Mouse (Mus musculus) C2C12 (cell line): Measurements from ENCODE around the gene Trim29.

Experiments used
- CEBPB ChIP-seq: IDR thresholded peaks from one replicate; pipeline ENCODE4 v1.6.1; 2011; ENCODE audit warnings: low read depth, mild to moderate bottlenecking, control low read depth, moderate library complexity
- CTCF ChIP-seq: IDR thresholded peaks from one replicate; pipeline ENCODE4 v1.5.1; 2011; ENCODE audit not compliant: control insufficient read depth, insufficient read depth, insufficient read length
- USF1 ChIP-seq: IDR thresholded peaks from one replicate; pipeline ENCODE4 v1.6.1; 2011; ENCODE audit warnings: low read depth, mild to moderate bottlenecking, control low read depth, moderate library complexity

GRCm38 (mm10) chr9:43325486-43325885 is 14.8 kb downstream of the Trim29 start:
- TF ChIP-seq CTCF (no peak), USF1 (no peak), CEBPB (no peak)
